Mouse (Mus musculus) left cerebral cortex, adult 8-10 months (tissue): ENCODE measurements around the gene Rhbdf2. TPM values are rescaled to one million over a fixed set of nuclear protein-coding genes. Genes with fewer than 3 reads are reported as not detected.
"Not testable (repeated sequence)": the region's sequence is repeated elsewhere in the genome, so short reads cannot be mapped to it uniquely, and the experiment has no call there.

Source experiments
- DNase-seq, 2 experiments: peaks; one replicate each; pipeline ENCODE4 v3.0.0; 2022; ENCODE audit warnings: low spot score in 2 of 2
- total RNA-seq, 4 experiments: library from RNA; stranded (reverse); gene quantifications; 2 replicates each; pipeline ENCODE4 v1.2.4; 2022

Rhbdf2 gene
- 1 to 10 TPM; 1.1 to 1.6 (median 1.3) TPM for total RNA-seq

DNA sequence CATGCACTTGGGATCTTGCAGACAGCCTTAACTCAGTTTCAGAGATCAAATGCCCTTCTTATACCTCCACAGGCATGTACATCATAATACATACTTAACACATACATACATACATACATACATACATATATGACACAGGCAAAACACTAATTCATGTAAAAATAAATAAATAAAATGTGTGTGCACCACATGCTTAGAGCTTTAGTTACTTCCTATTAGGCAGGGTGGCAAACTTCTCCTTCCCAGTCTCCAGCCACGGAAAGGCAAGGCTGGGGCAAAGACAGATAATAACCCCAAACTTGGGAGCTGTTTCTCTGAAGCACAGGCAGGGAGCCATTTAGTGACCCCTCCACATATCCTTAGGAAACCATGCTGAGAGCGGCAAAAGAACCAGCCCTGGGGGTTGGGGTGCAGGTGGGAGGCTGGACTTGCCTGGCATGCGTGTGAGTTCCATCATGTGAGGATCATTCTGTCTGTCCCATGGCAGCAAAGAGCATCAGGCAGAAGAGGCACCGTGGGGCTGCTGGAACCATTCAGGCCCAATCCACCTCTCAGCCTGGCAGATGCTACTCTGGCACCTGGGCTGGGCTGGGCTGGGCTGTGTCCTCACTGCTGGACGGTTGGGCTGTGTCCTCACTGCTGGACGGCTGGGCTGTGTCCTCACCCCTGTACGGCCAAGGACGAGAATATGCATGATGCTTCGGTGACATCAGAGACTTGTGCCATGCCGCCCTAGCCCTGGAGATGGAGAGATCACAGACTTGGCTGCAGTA, at the start of gene Rhbdf2:
Gene Rhbdf2 (minus strand): TSS at position 721 of the 773 bp plus-strand sequence.
- DNase-seq, result no peak

DNA sequence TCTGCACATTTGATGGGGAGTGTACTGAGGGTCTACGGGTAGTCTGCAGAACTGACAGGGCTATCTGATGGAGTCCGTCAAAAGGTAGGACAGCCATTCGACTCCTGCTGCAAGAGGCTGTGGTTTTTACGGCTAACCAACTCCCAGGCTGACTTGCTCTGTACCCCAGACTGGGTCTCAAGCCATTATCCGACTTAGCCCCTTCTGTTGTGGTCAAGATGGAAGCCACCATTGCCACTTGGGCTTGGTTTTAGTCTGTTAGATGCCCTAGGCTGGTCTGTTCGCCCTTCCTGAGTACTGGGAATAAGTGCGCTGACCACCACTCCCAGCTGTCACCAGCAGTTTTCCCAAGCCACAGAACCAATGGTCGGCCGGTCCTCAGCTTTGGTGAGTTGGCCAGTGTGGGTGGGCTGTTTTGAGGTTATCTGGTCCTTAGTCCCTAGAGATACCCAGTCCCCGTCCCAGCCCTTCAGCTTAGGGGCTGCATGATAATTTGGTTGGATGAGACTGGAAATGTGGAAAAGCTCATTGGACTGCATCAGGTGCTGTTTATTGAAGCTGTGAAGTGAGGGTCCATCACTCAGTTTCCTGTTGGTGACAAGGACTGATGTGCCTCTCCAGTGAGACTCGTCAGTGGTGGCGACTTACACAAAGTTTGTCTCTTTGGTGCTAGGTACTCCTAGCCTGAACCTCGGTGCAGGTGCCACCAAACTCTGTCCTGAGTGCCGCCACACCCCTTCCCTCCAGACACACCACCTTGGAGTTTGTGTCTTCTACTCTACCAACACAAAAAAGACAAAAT, 49.6 kb upstream of the Rhbdf2 start:
- no peak for DNase-seq

DNA sequence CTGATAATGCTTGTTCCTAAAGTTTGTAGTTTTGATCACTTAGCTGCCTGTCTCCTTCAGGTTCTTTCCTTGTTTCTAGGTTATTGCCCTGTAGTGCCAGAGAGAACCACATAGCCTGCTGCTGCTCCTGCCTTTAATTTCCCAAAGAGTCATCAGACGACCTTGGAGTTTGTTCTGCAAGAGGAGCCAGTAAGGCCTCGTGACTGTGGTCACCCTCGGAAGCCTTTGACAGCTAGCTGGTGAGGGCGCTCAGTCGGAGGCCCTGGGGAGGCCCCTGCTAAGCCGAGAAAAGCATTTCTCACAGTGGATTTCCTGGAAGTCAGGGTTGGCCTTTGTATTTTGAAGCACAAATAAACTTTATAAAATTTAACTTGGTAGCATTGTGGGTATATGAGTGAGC, 48.6 kb upstream of the Rhbdf2 start:
- DNase-seq, result not testable (repeated sequence)

DNA sequence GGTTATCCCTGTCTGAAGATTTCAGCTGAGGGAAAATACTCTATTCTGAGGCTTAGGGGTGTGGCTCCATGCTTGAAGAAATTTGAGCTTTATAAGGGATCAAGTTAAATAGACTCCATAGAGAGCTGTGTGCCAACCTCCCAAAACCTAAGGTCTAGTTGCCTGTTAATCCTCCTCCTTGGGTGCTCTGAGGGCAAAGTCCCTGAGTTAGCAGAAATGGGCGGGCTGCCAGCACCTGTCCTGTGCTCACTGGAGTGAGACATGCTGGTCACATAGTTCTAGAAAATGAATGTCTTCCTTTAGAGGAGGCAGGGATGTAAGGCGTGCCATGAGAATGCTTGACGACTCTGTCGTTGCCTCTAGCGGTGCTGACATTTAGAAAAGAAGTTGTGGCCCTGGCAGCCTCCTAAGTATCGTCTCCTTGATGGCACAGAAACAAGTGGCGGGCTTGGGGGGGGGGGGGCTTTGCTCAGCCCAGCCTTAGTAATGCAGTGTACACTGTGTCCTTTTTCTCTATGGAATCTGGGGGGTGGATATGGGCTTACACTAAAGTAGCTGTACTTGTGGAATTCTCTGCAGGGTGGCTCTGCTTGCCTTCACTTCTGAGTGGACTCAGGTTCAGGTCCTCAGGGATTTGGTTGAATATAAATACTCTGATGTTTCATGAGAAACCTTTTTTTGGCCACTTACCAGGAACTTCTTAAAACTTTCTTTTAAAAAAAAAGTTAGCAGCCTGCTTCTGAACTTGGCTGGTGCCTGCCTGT, 48.0 kb upstream of the Rhbdf2 start:
- no peak for DNase-seq

DNA sequence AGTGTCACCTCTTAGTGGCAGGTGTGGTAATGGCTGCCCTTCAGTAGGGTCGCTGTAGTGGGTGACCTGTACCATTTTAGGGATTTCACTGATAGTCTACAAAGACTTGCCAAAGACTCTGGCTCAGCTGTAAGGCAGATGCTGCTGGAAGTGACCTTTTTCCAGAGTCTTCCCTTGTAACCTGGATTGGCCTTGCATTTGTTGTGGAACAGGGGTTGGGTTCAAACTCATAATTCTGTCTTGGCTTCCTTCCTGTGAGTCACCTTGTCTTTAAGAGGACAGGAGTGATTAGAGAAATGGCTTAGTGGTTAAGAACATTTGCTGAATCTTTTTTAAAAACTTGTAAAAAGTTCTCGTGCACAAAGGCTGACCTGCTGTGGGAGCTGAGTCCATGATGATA, 46.6 kb upstream of the Rhbdf2 start:
- DNase-seq, result no peak

DNA sequence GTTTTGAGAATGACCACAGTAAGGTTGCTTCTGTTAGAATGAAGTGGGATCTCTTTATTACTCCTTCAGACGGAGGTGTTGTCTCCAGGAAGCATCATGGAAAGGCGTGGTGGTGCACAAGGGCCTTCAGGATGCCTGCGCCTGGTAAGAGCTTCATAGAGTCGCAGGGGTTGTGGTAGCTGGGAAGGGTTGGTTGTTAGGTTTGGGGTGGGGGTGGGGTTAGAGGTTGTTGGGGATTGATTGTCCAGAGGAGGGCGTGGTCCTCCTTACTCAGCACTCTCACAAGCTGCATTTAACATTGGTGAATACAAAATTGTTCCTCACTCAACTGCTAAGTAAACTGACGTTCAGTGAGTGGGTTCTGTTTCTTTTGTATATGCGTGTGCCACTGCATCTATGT, 45.8 kb upstream of the Rhbdf2 start:
- no peak for DNase-seq

DNA sequence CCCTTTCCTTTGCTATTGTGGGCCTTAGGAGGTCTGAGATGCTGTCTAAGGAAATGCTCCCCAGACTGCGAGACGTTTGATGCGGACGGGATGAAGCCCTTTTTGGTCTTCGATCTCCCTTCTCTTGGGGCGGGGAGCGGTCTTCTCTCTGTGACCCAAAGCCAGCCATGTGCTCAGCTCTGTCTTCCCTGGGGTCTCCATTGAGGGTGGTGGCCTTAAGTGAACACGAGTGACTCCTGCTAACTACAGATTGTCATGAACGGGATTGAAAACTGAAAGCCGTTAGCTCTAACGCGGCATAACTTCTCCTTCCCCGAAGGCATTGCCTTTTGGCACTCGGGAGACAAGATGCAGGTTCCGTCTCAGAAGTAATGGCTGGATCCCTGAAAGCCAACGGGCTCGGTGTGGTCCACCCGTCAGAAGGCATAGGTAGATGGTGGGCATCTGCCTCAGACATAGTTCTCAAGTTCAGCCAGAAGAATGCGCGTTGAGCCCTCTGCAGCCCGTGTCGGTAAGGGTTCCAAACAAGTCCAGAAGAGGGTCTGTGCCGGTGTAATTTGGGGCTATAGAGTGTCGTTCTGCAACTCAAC, 45.1 kb upstream of the Rhbdf2 start:
- no peak for DNase-seq

DNA sequence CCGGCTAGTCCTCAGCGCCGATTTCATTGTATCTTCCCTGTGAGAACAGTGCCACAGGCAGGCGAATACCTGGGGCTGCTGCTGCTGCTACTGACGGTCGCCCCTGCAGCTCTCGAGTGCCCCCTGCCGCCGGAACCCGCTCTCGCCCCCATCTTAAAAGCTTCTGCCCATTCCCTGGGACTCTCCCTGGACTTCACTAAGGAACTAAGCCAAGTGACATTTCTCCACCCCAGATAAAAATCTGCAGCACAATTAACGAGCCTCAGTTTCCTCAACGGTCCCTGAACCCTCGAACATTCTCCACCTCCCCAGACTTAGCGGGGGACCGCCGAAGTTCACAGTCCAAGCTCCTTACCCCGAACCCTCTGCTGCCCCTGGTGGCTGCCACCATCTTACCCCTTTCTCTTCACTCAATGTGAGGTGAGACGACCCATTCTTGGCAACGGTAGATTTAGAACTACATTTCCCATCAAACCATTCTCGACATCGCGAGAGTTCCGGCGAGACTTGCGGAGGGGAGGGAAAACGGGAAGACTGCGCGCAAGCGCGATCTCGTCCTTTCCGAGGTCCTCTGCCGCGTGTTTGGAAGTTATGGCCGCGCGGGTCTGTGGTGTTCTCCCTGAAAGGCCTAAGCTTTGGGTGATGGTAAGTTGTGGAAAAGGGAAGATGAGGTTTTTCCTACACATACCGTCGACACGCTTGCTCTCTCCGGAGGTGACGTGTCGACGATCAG, 44.5 kb upstream of the Rhbdf2 start:
- DNase-seq, result peak; percentile 94 to 99

DNA sequence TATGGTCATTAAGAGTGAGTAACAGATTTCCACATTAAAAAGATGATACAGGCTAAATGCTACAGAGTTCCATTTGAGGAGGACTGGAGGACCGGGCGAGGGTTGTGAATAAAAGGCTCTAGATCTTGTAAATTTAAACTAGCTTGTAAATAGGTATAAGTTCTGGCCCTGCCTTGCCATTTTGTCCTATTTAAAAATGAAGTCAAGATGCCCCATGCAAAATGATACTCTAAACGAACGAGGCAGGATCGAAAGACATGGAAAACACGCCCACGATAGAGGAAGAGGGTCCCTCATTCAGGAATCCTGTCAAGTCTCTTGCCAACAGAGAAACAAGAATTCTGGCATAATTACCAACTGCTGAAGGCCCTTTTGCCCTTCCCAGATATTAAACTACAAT, 43.6 kb upstream of the Rhbdf2 start:
- no peak for DNase-seq

DNA sequence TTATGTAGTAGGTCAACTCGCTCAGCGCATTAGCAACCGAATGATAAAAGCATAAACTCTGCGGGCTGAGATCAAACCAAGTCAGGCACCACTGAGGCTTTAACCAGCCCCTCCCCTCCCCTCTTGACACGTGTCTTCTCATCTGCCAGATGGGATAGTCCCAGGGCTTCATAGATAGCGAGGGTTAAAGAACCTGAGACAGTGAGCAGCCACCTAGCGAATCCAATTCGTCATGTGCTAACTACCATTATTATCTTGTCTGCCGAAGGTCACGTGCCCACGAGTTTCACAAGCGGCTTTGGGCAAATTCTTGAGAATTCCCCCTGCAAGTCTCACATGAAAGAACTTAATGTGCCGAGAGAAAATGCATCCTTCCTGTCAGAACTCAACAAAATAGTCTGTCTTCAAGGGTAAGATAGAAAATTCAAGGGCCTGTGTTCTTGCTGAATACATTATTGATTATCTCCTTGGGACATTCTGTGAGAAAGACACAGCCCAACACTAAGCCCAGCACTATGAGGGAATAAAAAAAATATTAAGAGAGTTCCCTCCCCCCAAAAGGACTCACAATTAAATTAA, 43.1 kb upstream of the Rhbdf2 start:
- DNase-seq, result no peak

DNA sequence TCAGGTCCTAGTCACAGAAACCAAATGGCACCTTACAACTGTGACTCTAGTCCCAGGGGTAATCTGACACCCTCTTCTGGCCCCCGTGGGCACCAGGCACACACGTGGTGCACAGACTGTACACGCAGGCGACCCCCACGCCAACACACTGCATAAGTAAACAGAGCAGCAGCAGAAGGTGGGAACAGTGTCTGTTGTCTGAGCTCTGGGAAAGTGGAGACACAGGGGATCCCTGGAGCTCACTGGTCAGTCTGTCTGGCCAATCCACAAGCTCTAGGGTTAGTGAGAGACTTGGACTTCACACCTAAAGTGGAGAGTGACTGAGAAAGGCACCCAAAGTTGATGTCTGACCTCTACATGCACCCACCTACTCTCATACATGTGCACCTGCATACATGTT, 42.5 kb upstream of the Rhbdf2 start:
- no peak for DNase-seq

DNA sequence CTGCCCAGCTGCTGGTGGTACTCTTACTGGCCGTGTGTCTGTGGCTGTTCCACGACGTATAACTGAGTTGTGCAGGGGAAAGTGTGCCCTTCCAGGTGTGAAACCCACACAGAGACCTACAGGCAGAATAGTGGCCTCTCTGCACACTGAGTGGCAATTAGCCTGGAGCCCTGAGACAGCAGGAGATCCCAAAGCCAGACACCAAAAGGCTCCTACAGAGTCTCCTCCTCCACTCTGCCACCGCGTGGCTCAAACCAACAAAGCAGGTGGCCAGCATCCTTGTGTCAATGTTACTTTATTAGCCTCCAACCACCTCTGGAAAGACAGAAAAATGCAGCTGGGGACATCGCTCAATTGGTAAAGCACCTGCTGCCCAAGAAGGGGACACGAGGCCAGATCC, 42.0 kb upstream of the Rhbdf2 start:
- no peak for DNase-seq

DNA sequence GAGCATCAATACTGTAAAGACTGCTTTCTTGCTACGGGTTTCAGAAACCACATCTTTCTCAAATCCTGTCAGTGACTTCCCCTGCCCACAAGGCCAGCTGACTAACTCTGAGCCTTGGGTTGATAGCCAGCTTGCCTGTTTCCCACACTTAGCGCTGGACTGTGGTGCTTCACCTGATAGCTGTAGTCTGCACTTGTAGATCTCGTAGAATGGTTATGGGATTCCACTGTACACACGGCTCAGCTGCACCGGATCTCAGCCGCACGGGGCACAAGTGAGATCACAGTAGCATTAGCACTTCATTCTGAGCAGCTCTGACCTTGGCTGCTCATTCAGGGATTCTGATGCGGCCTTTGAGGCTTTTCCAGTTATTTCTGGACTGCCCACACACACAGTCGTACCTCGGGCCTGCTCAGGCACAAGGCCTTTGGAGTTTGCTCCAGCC, 41.6 kb upstream of the Rhbdf2 start:
- DNase-seq, result no peak

DNA sequence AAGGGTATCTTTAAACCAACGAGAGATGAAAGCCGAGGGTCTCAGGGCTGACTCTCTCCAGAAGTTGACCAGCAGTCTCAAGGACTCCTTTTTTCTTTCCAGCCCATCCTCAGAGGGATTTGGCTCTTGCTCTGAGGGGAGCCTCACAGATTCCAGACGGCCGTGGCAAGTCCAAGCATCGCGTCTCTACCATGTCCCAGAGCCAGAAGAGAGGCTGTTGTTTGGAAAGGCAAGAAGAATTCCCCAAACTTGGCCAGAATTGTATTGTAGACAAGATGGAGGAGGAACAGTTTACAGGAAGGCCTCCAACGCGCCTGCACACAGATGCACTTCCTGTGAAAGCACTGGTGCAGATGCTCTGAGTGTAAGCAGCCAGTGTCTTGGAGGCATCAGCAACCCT, 41.1 kb upstream of the Rhbdf2 start:
- DNase-seq, result no peak

DNA sequence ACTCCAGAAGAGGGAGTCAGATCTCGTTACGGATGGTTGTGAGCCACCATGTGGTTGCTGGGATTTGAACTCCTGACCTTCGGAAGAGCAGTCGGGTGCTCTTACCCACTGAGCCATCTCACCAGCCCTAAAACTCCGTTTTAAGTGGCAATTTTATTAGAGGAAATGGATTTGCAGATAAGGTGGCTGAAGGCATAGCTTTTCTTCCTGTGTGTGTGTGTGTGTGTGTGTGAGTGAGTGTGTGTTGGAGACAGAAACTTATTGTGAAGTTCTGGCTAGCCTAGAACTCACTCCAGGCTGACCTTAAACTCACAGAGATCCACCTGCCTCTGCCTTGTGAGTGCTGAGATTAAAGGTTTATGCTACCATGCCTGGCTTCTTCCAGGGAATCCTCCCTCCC, 40.2 kb upstream of the Rhbdf2 start:
- not testable (repeated sequence) for DNase-seq

DNA sequence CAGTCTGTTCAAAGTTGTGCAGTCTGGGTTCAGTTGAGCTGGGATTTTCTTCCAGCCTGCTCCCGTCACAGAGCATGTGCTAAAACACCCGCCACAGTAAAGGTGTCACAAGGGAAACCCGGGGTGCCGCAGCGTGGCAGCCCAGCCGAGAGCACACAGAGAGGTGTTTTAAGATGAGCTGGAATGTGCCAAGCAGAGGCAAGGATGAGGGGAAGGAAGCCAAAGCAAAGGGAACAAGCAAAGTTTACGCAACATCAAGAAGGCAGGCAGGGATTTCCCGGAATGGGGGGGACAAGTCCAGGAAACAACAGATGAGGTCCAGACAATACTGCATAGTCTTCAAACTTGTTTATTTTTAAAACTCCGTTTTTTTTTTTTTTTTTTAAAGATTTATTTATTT, 39.7 kb upstream of the Rhbdf2 start:
- no peak for DNase-seq

DNA sequence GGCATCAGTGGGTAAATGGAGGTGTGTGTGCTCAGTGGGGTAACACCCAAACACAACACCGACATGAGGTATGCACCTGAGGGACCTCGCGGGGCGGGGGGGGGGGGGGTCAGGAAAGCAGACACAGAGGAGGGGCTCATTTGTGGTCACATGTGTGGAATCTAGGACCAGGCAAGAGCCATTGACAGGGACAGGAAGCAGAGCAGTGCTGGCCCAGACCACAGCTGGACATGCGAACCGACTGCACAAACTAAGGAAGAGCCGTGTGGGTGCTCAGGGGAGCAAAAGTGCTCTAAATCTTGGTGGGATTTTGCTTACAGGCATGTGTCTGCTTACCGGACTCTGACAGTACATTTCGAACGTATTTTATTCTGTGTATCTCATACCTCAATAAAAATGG, 38.5 kb upstream of the Rhbdf2 start:
- no peak for DNase-seq

DNA sequence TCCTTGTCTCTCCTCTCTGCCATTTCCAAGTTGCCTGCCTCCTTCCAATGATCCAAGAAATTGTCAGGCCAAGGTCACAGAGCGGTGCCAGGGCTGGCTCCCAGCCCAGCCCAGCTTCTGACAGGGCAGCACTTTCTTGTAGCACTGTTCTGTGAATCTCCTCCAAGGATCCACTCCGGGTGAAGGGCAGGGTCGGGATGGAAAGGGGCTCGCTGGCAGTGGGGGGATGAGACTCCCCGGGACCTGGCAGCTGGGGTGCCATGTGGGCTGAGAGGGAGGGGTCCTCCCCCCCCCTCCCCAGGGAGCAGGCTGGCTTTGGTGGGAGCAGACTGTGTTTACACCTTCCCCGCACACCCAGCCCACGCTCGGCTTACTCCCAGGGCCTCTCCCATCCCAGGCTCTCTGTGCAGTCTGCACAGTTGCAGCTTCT, 35.1 kb upstream of the Rhbdf2 start:
- no peak for DNase-seq

DNA sequence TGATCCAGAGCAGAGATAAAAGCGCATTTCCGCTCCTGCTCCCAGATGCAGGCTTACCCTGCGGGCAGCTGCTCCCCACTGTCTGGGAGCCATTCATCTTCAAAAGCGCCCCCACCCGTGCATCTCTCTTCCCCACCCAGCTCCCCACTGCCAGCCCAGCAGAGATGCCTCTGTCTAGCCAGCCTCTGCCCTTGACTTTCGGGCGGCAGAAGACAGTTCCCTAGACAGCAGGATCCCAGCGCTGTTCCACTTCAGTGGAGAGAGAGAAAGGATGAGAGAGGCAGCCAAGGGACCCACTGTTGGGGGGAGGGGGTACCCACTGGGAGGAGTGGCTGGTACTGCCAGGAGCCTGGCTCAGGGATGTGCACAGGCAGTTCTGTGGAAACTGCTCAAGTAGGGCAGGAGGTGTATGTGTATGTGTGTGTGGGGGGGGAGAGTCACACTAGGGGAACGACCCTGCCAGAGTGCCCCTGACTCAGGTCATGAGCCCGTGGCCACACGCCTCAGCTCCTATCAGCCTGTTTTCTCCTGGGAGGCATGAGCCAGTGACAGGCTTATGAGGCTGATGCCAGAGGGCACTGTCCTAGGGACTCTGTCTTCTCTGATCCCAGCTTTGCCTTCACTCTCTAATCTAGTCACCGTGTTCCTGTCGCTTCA, 34.6 kb upstream of the Rhbdf2 start:
- DNase-seq, result no peak

DNA sequence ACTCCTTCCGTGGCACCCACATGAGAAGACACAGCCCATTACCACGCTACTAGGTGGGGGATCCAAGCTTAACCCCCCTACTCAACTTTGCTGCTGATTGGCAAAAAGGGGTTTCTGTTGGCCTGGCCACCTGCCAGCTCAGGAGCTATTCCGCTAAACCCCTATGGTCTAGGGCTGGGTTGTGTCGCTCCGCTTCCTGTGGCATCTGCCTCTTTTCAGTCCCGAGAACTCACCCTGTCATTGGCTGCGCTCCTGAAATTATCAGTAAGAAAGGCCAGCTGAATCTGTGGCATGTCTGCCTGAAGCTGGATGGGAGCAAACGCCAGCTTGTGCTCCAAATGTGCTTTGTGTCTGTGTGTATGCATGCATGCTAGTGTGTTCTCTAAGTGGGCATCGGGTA, 33.4 kb upstream of the Rhbdf2 start:
- DNase-seq, result no peak
